Mouse (Mus musculus) spleen, adult 2 months (tissue): ENCODE results near the gene Dph1.

Experiments
- CTCF ChIP-seq: fragments of 200-500 bp; IDR thresholded peaks from 2 replicates; pipeline ENCODE4 v1.5.1; 2011; ENCODE audit warnings: mild to moderate bottlenecking, inconsistent platforms; ENCODE audit not compliant: insufficient read depth, insufficient read length, insufficient replicate concordance; ENCODE audit errors: extremely low read depth
- POLR2A ChIP-seq: fragments of 200-500 bp; IDR thresholded peaks from 2 replicates; pipeline ENCODE4 v1.6.1; 2011; ENCODE audit warnings: low read depth, low read length, inconsistent platforms

DNA sequence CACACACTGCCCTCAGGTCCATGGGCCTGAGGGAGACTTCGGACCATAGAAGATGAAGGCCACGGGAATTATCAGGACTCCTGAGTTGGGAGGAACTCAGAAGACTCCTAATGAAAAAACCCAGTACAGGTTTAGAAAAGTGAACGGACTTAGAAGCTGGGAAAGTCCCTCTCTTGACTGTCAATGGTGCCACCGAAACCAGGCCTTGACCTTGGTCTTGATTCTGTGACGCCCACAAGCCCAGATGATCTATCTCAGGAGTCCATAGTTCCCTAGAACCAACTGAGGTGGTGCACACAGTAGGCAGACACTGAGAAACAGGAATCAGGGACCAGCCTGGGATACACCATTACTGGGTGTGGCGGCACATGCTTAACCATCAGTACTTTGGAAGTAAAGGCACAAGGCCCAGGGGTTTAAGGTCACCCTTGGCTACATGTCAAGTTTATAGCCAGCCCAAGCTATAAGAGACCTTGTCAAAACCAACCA is 39.3 kb upstream of the Dph1 start:
- no peak for TF ChIP-seq POLR2A
- TF ChIP-seq CTCF = no peak
